Mouse (Mus musculus): Measurements from ENCODE around the gene Ebp. TPM values are rescaled to one million over a fixed set of nuclear protein-coding genes. Genes with fewer than 3 reads are reported as not detected.

Ebp gene
- polyA plus RNA-seq (2015; fragmentation: Illumina TruSeq; extraction: RNeasy Lipid Tissue Mini Kit (QIAGEN cat#74804); ENCODE audit: low read depth, low replicate concordance): 32.3 TPM

DNA sequence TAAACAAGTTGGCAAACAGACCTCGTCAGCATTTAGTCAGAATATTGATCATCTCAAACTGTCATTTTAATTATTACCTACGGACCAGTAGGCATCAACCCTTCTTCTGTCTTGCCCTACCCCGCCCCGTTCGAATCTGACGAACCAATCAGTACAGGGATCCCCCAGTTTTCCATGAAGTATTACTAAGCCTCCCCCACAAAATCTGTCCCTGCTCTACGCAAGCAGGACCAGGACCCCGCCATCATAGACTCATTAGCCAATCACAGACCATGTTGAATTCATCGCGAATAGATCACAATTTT is at the start of gene Ebp:
Gene Ebp (minus strand): TSS at position 94 of the 305 bp plus-strand sequence.

DNA sequence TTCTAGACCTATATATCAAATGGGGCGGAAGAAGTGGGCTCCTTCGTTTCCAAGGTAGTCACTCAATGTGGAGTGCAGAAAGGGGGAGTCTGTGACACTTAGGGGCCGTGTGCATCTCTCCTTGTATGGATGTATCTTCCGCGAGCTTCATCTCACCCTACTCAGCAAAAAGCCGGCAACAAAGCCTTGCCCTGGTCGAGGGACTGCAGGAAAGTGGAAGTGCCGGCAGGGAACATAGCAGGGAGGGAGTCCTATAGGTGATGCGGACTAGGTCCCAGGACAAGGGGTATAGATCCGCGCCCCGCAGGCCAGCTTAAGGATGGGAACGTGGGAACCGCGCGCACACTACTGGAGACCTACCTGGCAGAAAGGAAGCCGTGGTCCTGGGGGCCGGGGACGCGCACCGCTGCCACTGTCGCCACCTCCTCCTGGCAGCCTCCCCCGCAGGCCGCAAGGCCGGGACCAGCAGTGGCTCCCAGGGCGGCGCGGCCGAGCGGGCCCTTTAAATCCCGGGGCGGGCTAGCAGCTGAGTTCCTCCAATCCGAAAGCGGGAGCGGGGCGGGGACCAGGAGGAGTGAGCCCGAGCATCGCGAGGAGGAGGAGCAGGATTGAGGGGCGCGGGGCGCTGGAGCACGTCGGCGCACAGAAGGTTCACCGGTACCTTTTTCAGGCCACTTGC is 12.8 kb upstream of the Ebp start, which contains the start of gene Porcn:
Gene Porcn (minus strand): TSS at position 511 of the 679 bp plus-strand sequence.

DNA sequence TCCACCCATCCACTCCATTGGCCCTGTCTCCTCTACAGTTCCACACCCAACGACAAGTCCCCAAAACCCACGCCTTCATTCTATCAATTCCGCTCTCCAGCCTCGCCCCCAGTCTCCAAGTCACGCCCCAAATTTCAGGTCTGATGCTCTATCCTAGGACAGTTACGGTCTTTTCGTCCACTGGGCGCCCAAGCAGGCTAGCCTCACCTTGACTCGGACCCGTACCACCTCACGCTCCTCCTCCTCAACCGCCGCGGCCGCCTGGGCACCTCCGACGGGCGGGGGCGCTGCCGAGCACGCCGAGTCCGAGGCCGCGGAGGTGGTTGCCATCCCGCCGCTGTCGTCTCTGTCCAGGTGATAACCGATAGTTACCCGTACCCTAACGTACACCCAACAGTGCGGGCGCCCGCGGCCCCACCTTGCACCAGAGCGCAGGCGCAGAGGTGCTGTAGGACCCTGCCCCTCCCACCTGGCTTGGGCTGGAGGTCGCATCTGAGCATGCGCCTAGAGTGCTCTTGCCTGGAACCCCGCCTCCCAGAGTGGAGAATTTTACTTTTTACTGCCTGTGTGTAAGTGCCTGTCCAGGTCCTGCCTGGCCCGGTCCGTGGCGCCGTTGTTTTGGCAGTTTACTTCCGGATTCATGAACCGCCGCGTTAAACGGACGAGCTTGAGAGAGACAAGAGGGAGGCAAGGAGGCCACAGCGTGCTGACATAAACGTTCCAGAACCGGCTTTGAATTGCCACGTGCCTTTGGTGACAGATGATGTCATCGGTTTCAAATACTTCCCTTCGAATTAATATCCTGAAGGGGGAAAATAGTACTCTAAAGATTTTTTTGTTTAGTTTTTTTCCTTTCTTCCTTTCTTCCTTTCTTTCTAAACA is 17.6 kb downstream of the Ebp start, which contains the start of gene Tbc1d25:
Gene Tbc1d25 (minus strand): TSS at position 678 of the 882 bp plus-strand sequence.

DNA sequence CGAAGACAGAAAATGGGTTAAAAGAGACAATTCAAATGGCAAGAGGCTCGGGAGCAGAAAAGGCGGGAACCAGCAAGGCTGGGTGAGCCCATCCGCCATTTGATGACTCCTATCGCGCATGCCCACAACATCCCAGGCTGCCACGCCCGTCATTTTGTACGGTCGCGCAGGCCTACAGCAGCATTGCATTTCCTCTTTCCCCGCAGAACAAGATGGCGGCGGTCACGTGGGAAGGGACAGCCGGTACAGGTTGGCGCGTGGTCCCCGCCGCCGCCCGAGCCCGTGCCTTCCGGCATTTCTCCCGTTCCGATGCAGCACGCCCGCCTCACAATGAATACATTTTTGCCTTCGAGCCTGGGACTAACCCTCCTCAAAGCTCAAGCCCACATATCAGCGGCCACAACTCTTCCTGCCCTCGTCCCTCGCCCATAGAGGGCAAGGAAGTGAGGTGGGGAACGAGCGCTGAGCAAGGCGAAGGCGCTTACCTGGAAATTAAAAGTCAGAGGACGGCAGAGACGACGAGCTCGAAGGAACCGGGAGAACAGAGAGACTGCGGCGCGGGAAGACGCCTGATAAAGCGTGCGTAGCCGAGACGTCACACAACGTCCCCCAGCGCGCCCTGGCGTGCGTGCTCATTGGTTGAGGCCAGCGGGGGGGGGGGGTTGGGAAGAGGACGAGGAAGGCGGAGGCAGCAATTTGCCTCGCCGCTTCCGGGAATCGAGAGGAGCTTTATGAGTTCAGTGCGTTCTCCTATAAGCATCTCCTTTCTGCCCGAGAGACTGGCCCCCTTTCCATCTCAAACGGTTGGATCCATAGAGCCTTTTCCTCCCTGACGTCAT is 47.9 kb downstream of the Ebp start, which contains the start of gene Rbm3:
Gene Rbm3 (minus strand): TSS at position 728 of the 839 bp plus-strand sequence.

Other genes with a start within 250 kb of the Ebp start
- 32.5 TPM for gene Hdac6, start 245.6 kb downstream of the Ebp start, polyA plus RNA-seq (2015; fragmentation: Illumina TruSeq; extraction: RNeasy Lipid Tissue Mini Kit (QIAGEN cat#74804); ENCODE audit: low read depth, low replicate concordance)
- not detected for gene Gata1, start 215.4 kb downstream of the Ebp start, polyA plus RNA-seq (2015; fragmentation: Illumina TruSeq; extraction: RNeasy Lipid Tissue Mini Kit (QIAGEN cat#74804); ENCODE audit: low read depth, low replicate concordance)
- gene Glod5, start 175.0 kb downstream of the Ebp start, polyA plus RNA-seq (2015; fragmentation: Illumina TruSeq; extraction: RNeasy Lipid Tissue Mini Kit (QIAGEN cat#74804); ENCODE audit: low read depth, low replicate concordance): not detected
- 23.0 TPM for gene Suv39h1, start 118.8 kb downstream of the Ebp start, polyA plus RNA-seq (2015; fragmentation: Illumina TruSeq; extraction: RNeasy Lipid Tissue Mini Kit (QIAGEN cat#74804); ENCODE audit: low read depth, low replicate concordance)
- gene Was, start 103.0 kb downstream of the Ebp start, polyA plus RNA-seq (2015; fragmentation: Illumina TruSeq; extraction: RNeasy Lipid Tissue Mini Kit (QIAGEN cat#74804); ENCODE audit: low read depth, low replicate concordance): 1.0 TPM
- gene Wdr13, start 60.6 kb downstream of the Ebp start, polyA plus RNA-seq (2015; fragmentation: Illumina TruSeq; extraction: RNeasy Lipid Tissue Mini Kit (QIAGEN cat#74804); ENCODE audit: low read depth, low replicate concordance): 139 TPM
- 269 TPM for gene Rbm3, start 47.6 kb downstream of the Ebp start, polyA plus RNA-seq (2015; fragmentation: Illumina TruSeq; extraction: RNeasy Lipid Tissue Mini Kit (QIAGEN cat#74804); ENCODE audit: low read depth, low replicate concordance)
- 10.9 TPM for gene Tbc1d25, start 17.3 kb downstream of the Ebp start, polyA plus RNA-seq (2015; fragmentation: Illumina TruSeq; extraction: RNeasy Lipid Tissue Mini Kit (QIAGEN cat#74804); ENCODE audit: low read depth, low replicate concordance)
- gene Porcn, start 13.0 kb upstream of the Ebp start, polyA plus RNA-seq (2015; fragmentation: Illumina TruSeq; extraction: RNeasy Lipid Tissue Mini Kit (QIAGEN cat#74804); ENCODE audit: low read depth, low replicate concordance): 59.8 TPM
- gene Ftsj1, start 58.9 kb upstream of the Ebp start, polyA plus RNA-seq (2015; fragmentation: Illumina TruSeq; extraction: RNeasy Lipid Tissue Mini Kit (QIAGEN cat#74804); ENCODE audit: low read depth, low replicate concordance): 33.8 TPM
- 5.4 TPM for gene Slc38a5, start 77.6 kb upstream of the Ebp start, polyA plus RNA-seq (2015; fragmentation: Illumina TruSeq; extraction: RNeasy Lipid Tissue Mini Kit (QIAGEN cat#74804); ENCODE audit: low read depth, low replicate concordance)
- gene Ssxb10, start 133.9 kb upstream of the Ebp start, polyA plus RNA-seq (2015; fragmentation: Illumina TruSeq; extraction: RNeasy Lipid Tissue Mini Kit (QIAGEN cat#74804); ENCODE audit: low read depth, low replicate concordance): not detected
- not detected for gene Ssxb9, start 173.5 kb upstream of the Ebp start, polyA plus RNA-seq (2015; fragmentation: Illumina TruSeq; extraction: RNeasy Lipid Tissue Mini Kit (QIAGEN cat#74804); ENCODE audit: low read depth, low replicate concordance)
- not detected for gene Ssxb1, start 219.8 kb upstream of the Ebp start, polyA plus RNA-seq (2015; fragmentation: Illumina TruSeq; extraction: RNeasy Lipid Tissue Mini Kit (QIAGEN cat#74804); ENCODE audit: low read depth, low replicate concordance)

All from brain, adult 10 weeks (tissue).